Mouse (Mus musculus) hindbrain, embryonic 15.5 days (tissue): ENCODE measurements around the gene Mettl13. TPM values are rescaled to one million over a fixed set of nuclear protein-coding genes. Genes with fewer than 3 reads are reported as not detected.
A peak's percentile ranks its signal among the peaks of the same experiment; 100 is the strongest.

Experiments
- ATAC-seq: fragments of 200-750 bp; cut with Nextera tagmentation; 2 replicates; pipeline ENCODE4 v1.8.0; 2017; ENCODE audit warnings: low read depth, moderate number of reproducible peaks, moderate TSS enrichment; ENCODE audit not compliant: low FRiP score
- H3K27ac ChIP-seq: fragments of 300-500 bp; sonication (generic); replicated peaks from 2 replicates; pipeline ENCODE4 v1.5.1; 2015; ENCODE audit warnings: mild to moderate bottlenecking, inconsistent platforms
- H3K27me3 ChIP-seq: fragments of 300-500 bp; sonication (generic); 2 replicates; pipeline ENCODE4 v1.6.1; 2015; ENCODE audit warnings: control low read depth, inconsistent platforms
- H3K36me3 ChIP-seq: fragments of 300-500 bp; sonication (generic); 2 replicates; pipeline ENCODE4 v1.6.1; 2015; ENCODE audit warnings: control low read depth, inconsistent platforms
- H3K4me1 ChIP-seq: fragments of 300-500 bp; sonication (generic); replicated peaks from 2 replicates; pipeline ENCODE4 v1.6.1; 2015; ENCODE audit warnings: control low read depth, inconsistent platforms
- H3K4me2 ChIP-seq: fragments of 300-500 bp; sonication (generic); 2 replicates; pipeline ENCODE4 v1.6.1; 2015; ENCODE audit warnings: moderate library complexity, mild to moderate bottlenecking, inconsistent platforms
- H3K4me3 ChIP-seq: fragments of 300-500 bp; sonication (generic); 2 replicates; pipeline ENCODE4 v1.5.1; 2015; ENCODE audit warnings: mild to moderate bottlenecking, inconsistent platforms
- H3K9ac ChIP-seq: fragments of 300-500 bp; sonication (generic); 2 replicates; pipeline ENCODE4 v1.6.1; 2015; ENCODE audit warnings: inconsistent platforms
- H3K9me3 ChIP-seq: fragments of 300-500 bp; sonication (generic); 2 replicates; pipeline ENCODE4 v1.6.1; 2016; ENCODE audit warnings: control low read depth, inconsistent platforms
- WGBS: fragments of 180-500 bp; shearing (Covaris S2); methylation state at CpG from one replicate; pipeline ENCODE4 v1.1.7; 2015; 5-methylcytosine and 5-hydroxymethylcytosine counted together
- polyA plus RNA-seq: library from polyadenylated mRNA; unstranded; fragments of >200 nt; fragmentation: Nextera tagmentation; extraction: Ambion mirVana; gene quantifications from 2 replicates; pipeline ENCODE4 v1.2.1, GENCODE M21; 2015

The Mettl13 gene
- 15.7 and 16.7 TPM in 2 replicates for polyA plus RNA-seq

GRCm38 (mm10) chr1:162548016-162548916 lies at the start of gene Mettl13:
TSS of gene Mettl13 (minus strand) at chr1:162548551.
- H3K4me3 ChIP-seq = peak within 1 kb of the TSS; percentile 57
- WGBS = under 1% methylated on average over 52 of the region's 52 CpGs
- H3K4me1 ChIP-seq = peaks cover 20% of the 10 kb centered on the region
- peak within 1 kb of the TSS; percentile 88 for H3K27ac ChIP-seq
- H3K9ac ChIP-seq = peak within 1 kb of the TSS; percentile 56
- H3K4me2 ChIP-seq = peak within 1 kb of the TSS; percentile 94
- peaks cover 25% of the 10 kb centered on the region for H3K36me3 ChIP-seq
- H3K9me3 ChIP-seq = no peaks in the 10 kb centered on the region
- peak; percentile 99 for ATAC-seq
- no peaks in the 10 kb centered on the region for H3K27me3 ChIP-seq

GRCm38 (mm10) chr1:162597379-162598102 lies 49.2 kb upstream of the Mettl13 start:
- Histone ChIP-seq H3K27me3 (no peaks in the 10 kb centered on the region), H3K27ac (no peak overlapping the region), H3K36me3 (peaks cover 28% of the 10 kb centered on the region), H3K4me1 (no peaks in the 10 kb centered on the region), H3K9me3 (no peaks in the 10 kb centered on the region), H3K9ac (no peak overlapping the region), H3K4me2 (no peak overlapping the region), H3K4me3 (no peak overlapping the region)
- no peak for ATAC-seq
- WGBS = 93% methylated on average over 3 of the region's 3 CpGs

GRCm38 (mm10) chr1:162590415-162590997 lies 42.2 kb upstream of the Mettl13 start:
- Histone ChIP-seq H3K9me3 (no peaks in the 10 kb centered on the region), H3K27ac (no peak overlapping the region), H3K4me2 (no peak overlapping the region), H3K9ac (no peak overlapping the region), H3K36me3 (peaks cover 18% of the 10 kb centered on the region), H3K27me3 (no peaks in the 10 kb centered on the region), H3K4me3 (no peak overlapping the region), H3K4me1 (peaks cover 3% of the 10 kb centered on the region; the same call in 1 of the 2 replicates)
- no peak for ATAC-seq
- 52% methylated on average over 8 of the region's 8 CpGs for WGBS

GRCm38 (mm10) chr1:162589443-162589842 lies 41.1 kb upstream of the Mettl13 start:
- 4% methylated on average over 9 of the region's 9 CpGs for WGBS
- Histone ChIP-seq H3K4me3 (no peak overlapping the region), H3K27ac (no peak overlapping the region), H3K9ac (no peak overlapping the region), H3K36me3 (peaks cover 18% of the 10 kb centered on the region), H3K4me2 (0 out of 2 replicates have a peak overlapping the region, but pooled peaks have one; percentile 13), H3K27me3 (no peaks in the 10 kb centered on the region), H3K9me3 (no peaks in the 10 kb centered on the region), H3K4me1 (peaks cover 3% of the 10 kb centered on the region; the same call in 1 of the 2 replicates)
- ATAC-seq = peak; percentile 65; the same call in 1 of the 2 replicates

- no peak overlapping the region for H3K9ac ChIP-seq
- peaks cover 3% of the 10 kb centered on the region; the same call in 1 of the 2 replicates for H3K4me1 ChIP-seq
- H3K4me2 ChIP-seq = no peak overlapping the region
- peaks cover 26% of the 10 kb centered on the region for H3K36me3 ChIP-seq
- H3K9me3 ChIP-seq = no peaks in the 10 kb centered on the region
- no peaks in the 10 kb centered on the region for H3K27me3 ChIP-seq
- ATAC-seq = no peak
- no peak overlapping the region for H3K27ac ChIP-seq
- 58% methylated on average over 3 of the region's 3 CpGs for WGBS
- no peak overlapping the region for H3K4me3 ChIP-seq
Observed at GRCm38 (mm10) chr1:162588606-162589005, 40.3 kb upstream of the Mettl13 start.

- WGBS = 88% methylated on average over 4 of the region's 4 CpGs
- ATAC-seq = no peak
- Histone ChIP-seq H3K27me3 (no peaks in the 10 kb centered on the region), H3K9me3 (no peaks in the 10 kb centered on the region), H3K4me1 (peaks cover 3% of the 10 kb centered on the region; the same call in 1 of the 2 replicates), H3K9ac (no peak overlapping the region), H3K36me3 (peaks cover 25% of the 10 kb centered on the region), H3K4me3 (no peak overlapping the region), H3K4me2 (no peak overlapping the region), H3K27ac (no peak overlapping the region)
Observed at GRCm38 (mm10) chr1:162586282-162586681, 37.9 kb upstream of the Mettl13 start.

- H3K9ac ChIP-seq = no peak overlapping the region
Observed at GRCm38 (mm10) chr1:162582884-162583283, 34.5 kb upstream of the Mettl13 start.

GRCm38 (mm10) chr1:162575098-162575497 lies 26.7 kb upstream of the Mettl13 start:
- no peak overlapping the region for H3K4me2 ChIP-seq
- no peak overlapping the region for H3K4me3 ChIP-seq
- no peaks in the 10 kb centered on the region for H3K27me3 ChIP-seq
- WGBS = 97% methylated on average over 3 of the region's 3 CpGs
- peaks cover 37% of the 10 kb centered on the region for H3K36me3 ChIP-seq
- peaks cover 12% of the 10 kb centered on the region for H3K4me1 ChIP-seq
- no peak for ATAC-seq
- H3K27ac ChIP-seq = no peak overlapping the region
- H3K9ac ChIP-seq = no peak overlapping the region
- H3K9me3 ChIP-seq = no peaks in the 10 kb centered on the region

More at GRCm38 (mm10) chr1:162582884-162583283, 34.5 kb upstream of the Mettl13 start:
- ATAC-seq = no peak
- Histone ChIP-seq H3K4me2 (no peak overlapping the region), H3K4me1 (no peaks in the 10 kb centered on the region), H3K9me3 (no peaks in the 10 kb centered on the region), H3K4me3 (no peak overlapping the region), H3K27me3 (no peaks in the 10 kb centered on the region), H3K36me3 (peaks cover 37% of the 10 kb centered on the region), H3K27ac (no peak overlapping the region)
- WGBS = 84% methylated on average over 2 of the region's 2 CpGs

- Histone ChIP-seq H3K27me3 (no peaks in the 10 kb centered on the region), H3K4me1 (peaks cover 17% of the 10 kb centered on the region), H3K9me3 (no peaks in the 10 kb centered on the region), H3K4me2 (peak overlapping the region; percentile 65), H3K27ac (peak overlapping the region; percentile 92), H3K9ac (peak overlapping the region; percentile 87), H3K4me3 (peak overlapping the region; percentile 60), H3K36me3 (peaks cover 16% of the 10 kb centered on the region)
- WGBS = under 1% methylated on average over 46 of the region's 46 CpGs
- peak; percentile 23 for ATAC-seq
Observed at GRCm38 (mm10) chr1:162570931-162571601, 22.7 kb upstream of the Mettl13 start.

GRCm38 (mm10) chr1:162570260-162570748 lies 22.0 kb upstream of the Mettl13 start, which contains the start of gene Vamp4:
TSS of gene Vamp4 (plus strand) at chr1:162570515.
- H3K4me3 ChIP-seq = peak within 1 kb of the TSS; percentile 60
- H3K4me1 ChIP-seq = peaks cover 17% of the 10 kb centered on the region
- peak; percentile 98 for ATAC-seq
- peak within 1 kb of the TSS; percentile 87 for H3K9ac ChIP-seq
- H3K36me3 ChIP-seq = peaks cover 11% of the 10 kb centered on the region
- H3K9me3 ChIP-seq = no peaks in the 10 kb centered on the region
- H3K27me3 ChIP-seq = no peaks in the 10 kb centered on the region
- H3K27ac ChIP-seq = peak within 1 kb of the TSS; percentile 92
- under 1% methylated on average over 41 of the region's 43 CpGs for WGBS
- H3K4me2 ChIP-seq = peak within 1 kb of the TSS; percentile 71

GRCm38 (mm10) chr1:162567351-162567750 lies 19.0 kb upstream of the Mettl13 start:
- Histone ChIP-seq H3K4me2 (no peak overlapping the region), H3K27me3 (no peaks in the 10 kb centered on the region), H3K9ac (no peak overlapping the region), H3K36me3 (no peaks in the 10 kb centered on the region), H3K4me1 (peaks cover 13% of the 10 kb centered on the region), H3K9me3 (no peaks in the 10 kb centered on the region), H3K27ac (no peak overlapping the region), H3K4me3 (no peak overlapping the region)
- ATAC-seq = no peak
- WGBS = 45% methylated on average over 3 of the region's 3 CpGs
